In genomic region chr2:30717566-30718328, GRCm38 (mm10) we compare ENCODE assay signal across 8 mouse cellular contexts.
A peak's percentile ranks its signal among the peaks of the same experiment; 100 is the strongest.
DNase-seq lines count a peak whose midpoint lies in the region; ATAC-seq and TF ChIP-seq lines count a peak whose summit lies in the region.

No protein-coding gene starts in this region.

- intact Hi-C loops in left cerebral cortex, adult 2 months (cut with DNase I), result loop anchor here (1.0 to 2.0 kb wide), 4 partner anchors 9 to 247 kb away; no protein-coding TSS in a partner anchor

- WGBS in embryonic facial prominence, embryonic 10.5 days, result 4% methylated on average over 16 of the region's 16 CpGs
- 15% methylated on average over 16 of the region's 16 CpGs for WGBS in liver, embryonic 13.5 days (ENCODE audit: insufficient replicate concordance)
- WGBS in stomach, embryonic 14.5 days, result 11% methylated on average over 16 of the region's 16 CpGs

- no peak for ATAC-seq in liver, embryonic 13.5 days (ENCODE audit: low read depth)
- peak; percentile 4; the same call in 1 of the 2 replicates for ATAC-seq in stomach, embryonic 14.5 days (ENCODE audit: insufficient number of reproducible peaks, insufficient read depth, low FRiP score, low read depth)

- H3K27me3 ChIP-seq in embryonic facial prominence, embryonic 10.5 days (replicated peaks; ENCODE audit: low read depth, poor library complexity, severe bottlenecking), result no peaks in the 10 kb centered on the region
- H3K27me3 ChIP-seq in liver, embryonic 13.5 days, result peaks cover 62% of the 10 kb centered on the region
- H3K27me3 ChIP-seq in stomach, embryonic 14.5 days (ENCODE audit: control insufficient read depth, insufficient read depth, low read length), result no peaks in the 10 kb centered on the region

- H3K9me3 ChIP-seq in embryonic facial prominence, embryonic 10.5 days, result no peaks in the 10 kb centered on the region
- no peaks in the 10 kb centered on the region for H3K9me3 ChIP-seq in liver, embryonic 13.5 days (replicated peaks)
- no peaks in the 10 kb centered on the region for H3K9me3 ChIP-seq in stomach, embryonic 14.5 days (ENCODE audit: control insufficient read depth, low read depth, low read length)

- DNase-seq in left cerebral cortex, adult 2 months (ENCODE audit: extremely low spot score in 1 of 2, low spot score in 2 of 2), result peak in 1 of 2 experiments; percentile 54
- DNase-seq in left cerebral cortex, adult 11 months (ENCODE audit: low spot score), result no peak
- no peak for DNase-seq in embryonic facial prominence, embryonic 10.5 days (ENCODE audit: low spot score)
- peak; percentile 14 for DNase-seq in heart, postnatal 4 days
- DNase-seq in liver, embryonic 13.5 days, result no peak
- DNase-seq in c-Kit-positive CD71-positive TER-119-positive erythroid progenitor cells, embryonic 14.5 days (ENCODE audit: low spot score), result no peak
- no peak for DNase-seq in ovary, postnatal 36 days (ENCODE audit: low spot score)

- H3K4me1 ChIP-seq in embryonic facial prominence, embryonic 10.5 days, result peaks cover 94% of the 10 kb centered on the region
- peaks cover 72% of the 10 kb centered on the region for H3K4me1 ChIP-seq in liver, embryonic 13.5 days (replicated peaks)
- peaks cover 80% of the 10 kb centered on the region for H3K4me1 ChIP-seq in stomach, embryonic 14.5 days (ENCODE audit: control insufficient read depth, insufficient read depth, low read length)

- H3K4me3 ChIP-seq in left cerebral cortex, adult 2 months, result no peak overlapping the region
- peak overlapping the region; percentile 55 for H3K4me3 ChIP-seq in embryonic facial prominence, embryonic 10.5 days
- H3K4me3 ChIP-seq in liver, embryonic 13.5 days (replicated peaks), result peak overlapping the region; percentile 31; the same call in 1 of the 2 replicates
- H3K4me3 ChIP-seq in stomach, embryonic 14.5 days (ENCODE audit: low read depth, low read length), result no peak overlapping the region

- peak overlapping the region; percentile 36; the same call in 1 of the 2 replicates for H3K9ac ChIP-seq in liver, embryonic 13.5 days
- peak overlapping the region; percentile 23; the same call in 1 of the 2 replicates for H3K9ac ChIP-seq in stomach, embryonic 14.5 days (replicated peaks; ENCODE audit: low read depth, low read length)

- no peak for TF ChIP-seq CTCF in left cerebral cortex, adult 2 months (IDR thresholded peaks at IDR 0.05)

- peak overlapping the region; percentile 100 for H3K27ac ChIP-seq in left cerebral cortex, adult 2 months
- H3K27ac ChIP-seq in embryonic facial prominence, embryonic 10.5 days (replicated peaks), result peak overlapping the region; percentile 99
- H3K27ac ChIP-seq in liver, embryonic 13.5 days, result peak overlapping the region; percentile 56
- peak overlapping the region; percentile 100 for H3K27ac ChIP-seq in stomach, embryonic 14.5 days (ENCODE audit: low read length)

- H3K4me2 ChIP-seq in liver, embryonic 13.5 days, result peak overlapping the region; percentile 66
- peak overlapping the region; percentile 86 for H3K4me2 ChIP-seq in stomach, embryonic 14.5 days (replicated peaks; ENCODE audit: low read depth, low read length)

- H3K36me3 ChIP-seq in embryonic facial prominence, embryonic 10.5 days (replicated peaks), result no peaks in the 10 kb centered on the region
- no peaks in the 10 kb centered on the region for H3K36me3 ChIP-seq in liver, embryonic 13.5 days
- no peaks in the 10 kb centered on the region for H3K36me3 ChIP-seq in stomach, embryonic 14.5 days (ENCODE audit: control insufficient read depth, insufficient read depth, low read length)

Comparison
In these comparisons a context has a peak if more than half of its experiments do, and no peak if none do; other contexts are left out.
1. H3K4me3 ChIP-seq: peak in embryonic facial prominence, embryonic 10.5 days (single experiment) and liver, embryonic 13.5 days (single experiment); none in left cerebral cortex, adult 2 months (single experiment) and stomach, embryonic 14.5 days (single experiment).
2. Peak in every context shown above with its lines, with median percentiles within 50 percentile points of each other: H3K27ac ChIP-seq.